22 mouse cellular contexts compared by ENCODE assay signal in the genomic region with DNA sequence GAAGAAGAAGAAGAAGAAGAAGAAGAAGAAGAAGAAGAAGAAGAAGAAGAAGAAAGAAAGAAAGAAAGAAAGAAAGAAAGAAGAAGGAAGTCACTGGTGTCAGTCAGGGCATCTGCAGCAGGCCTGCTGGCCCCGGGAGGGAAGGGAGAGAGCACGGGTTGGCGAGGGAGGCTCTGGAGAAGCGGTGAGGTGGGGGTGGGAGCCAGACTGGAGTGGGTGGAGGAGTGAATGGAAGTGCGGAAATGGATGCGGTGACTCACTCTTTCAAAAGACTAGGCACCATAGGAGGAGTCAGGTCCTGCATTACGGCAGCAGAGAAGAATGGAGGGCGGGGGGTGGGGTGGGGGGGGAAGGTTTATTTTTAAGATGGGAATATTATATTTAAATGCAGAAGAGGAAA. TPM values are rescaled to one million over a fixed set of nuclear protein-coding genes. Genes with fewer than 3 reads are reported as not detected.
DNase-seq lines count a peak whose midpoint lies in the region; ATAC-seq and TF ChIP-seq lines count a peak whose summit lies in the region.
"Had no signal": no experiment of that assay in that cellular context is flagged by ENCODE, and none has a peak within 500 bp of the region (broad histone marks: within the 10 kb centered on the region; RNA-seq: fewer than 3 reads in every experiment).

No protein-coding gene starts in this region.

- H3K36me3 ChIP-seq in heart, postnatal 0 days (replicated peaks; ENCODE audit: control insufficient read depth, insufficient read depth, low read length): no peaks in the 10 kb centered on the region
- H3K36me3 ChIP-seq in heart, embryonic 12.5 days: no peaks in the 10 kb centered on the region
- H3K36me3 ChIP-seq in midbrain, embryonic 14.5 days (ENCODE audit: control insufficient read depth, insufficient read depth, low read length): no peaks in the 10 kb centered on the region
- H3K36me3 ChIP-seq: embryonic facial prominence, embryonic 13.5 days; hindbrain, embryonic 12.5 days; intestine, embryonic 15.5 days; liver, embryonic 13.5 days; midbrain, embryonic 13.5 days; neural tube, embryonic 13.5 days had no signal

- no peaks in the 10 kb centered on the region for H3K27me3 ChIP-seq in heart, postnatal 0 days (ENCODE audit: control insufficient read depth, insufficient read depth, low read length)
- no peaks in the 10 kb centered on the region for H3K27me3 ChIP-seq in heart, embryonic 12.5 days (replicated peaks)
- no peaks in the 10 kb centered on the region for H3K27me3 ChIP-seq in midbrain, embryonic 14.5 days (ENCODE audit: control insufficient read depth, insufficient read depth, low read length)
- H3K27me3 ChIP-seq: embryonic facial prominence, embryonic 13.5 days; hindbrain, embryonic 12.5 days; intestine, embryonic 15.5 days; midbrain, embryonic 13.5 days; neural tube, embryonic 13.5 days had no signal

- no peak overlapping the region for H3K9ac ChIP-seq in heart, postnatal 0 days (replicated peaks; ENCODE audit: low read depth, low read length)
- no peak overlapping the region for H3K9ac ChIP-seq in heart, embryonic 12.5 days
- H3K9ac ChIP-seq in midbrain, embryonic 14.5 days (replicated peaks; ENCODE audit: low read length): no peak overlapping the region
- H3K9ac ChIP-seq: embryonic facial prominence, embryonic 13.5 days; hindbrain, embryonic 12.5 days; intestine, embryonic 15.5 days; liver, embryonic 13.5 days; midbrain, embryonic 13.5 days; neural tube, embryonic 13.5 days had no signal

- 33% methylated on average over 8 of the region's 8 CpGs for WGBS in heart, postnatal 0 days
- WGBS in heart, embryonic 12.5 days: 48% methylated on average over 8 of the region's 8 CpGs
- 84% methylated on average over 8 of the region's 8 CpGs for WGBS in midbrain, embryonic 14.5 days

- peaks cover 15% of the 10 kb centered on the region for H3K4me1 ChIP-seq in heart, postnatal 0 days (ENCODE audit: control insufficient read depth, insufficient read depth)
- H3K4me1 ChIP-seq in heart, embryonic 12.5 days (replicated peaks): peaks cover 43% of the 10 kb centered on the region
- H3K4me1 ChIP-seq in midbrain, embryonic 14.5 days (ENCODE audit: control insufficient read depth, insufficient read depth, low read length): peaks cover 21% of the 10 kb centered on the region

- no peak overlapping the region for H3K4me3 ChIP-seq in heart, postnatal 0 days (ENCODE audit: low read depth, low read length)
- no peak overlapping the region for H3K4me3 ChIP-seq in heart, embryonic 12.5 days
- H3K4me3 ChIP-seq in midbrain, embryonic 14.5 days (replicated peaks; ENCODE audit: low read depth, low read length): no peak overlapping the region
- H3K4me3 ChIP-seq: embryonic facial prominence, embryonic 13.5 days; hindbrain, embryonic 12.5 days; intestine, embryonic 15.5 days; liver, embryonic 13.5 days; midbrain, embryonic 13.5 days; neural tube, embryonic 13.5 days had no signal

- ATAC-seq in heart, postnatal 0 days (ENCODE audit: insufficient read depth, low read depth): peak; percentile 53; the same call in 1 of the 2 replicates
- ATAC-seq in heart, embryonic 12.5 days (ENCODE audit: insufficient number of reproducible peaks, low FRiP score): no peak
- ATAC-seq in midbrain, embryonic 14.5 days (ENCODE audit: low FRiP score, low TSS enrichment): no peak
- ATAC-seq: activated CD4-positive, CD25-positive, alpha-beta regulatory T cell, adult 4 months; forebrain, embryonic 14.5 days; intestine, embryonic 15.5 days; midbrain, embryonic 13.5 days had no signal

- TF ChIP-seq EP300 in heart, postnatal 0 days (IDR thresholded peaks at IDR 0.05; ENCODE audit: low read depth): no peak

- DNase-seq in heart, postnatal 0 days (ENCODE audit: low spot score): peak; percentile 55
- DNase-seq in lung, postnatal 36 days: peak; percentile 31
- DNase-seq in lung, postnatal 25 days (ENCODE audit: low spot score): no peak
- DNase-seq in fibroblast of lung, adult 2 months (ENCODE audit: low read depth): peak; percentile 74
- peak; percentile 93 for DNase-seq in telencephalon, adult 2 months (ENCODE audit: low read depth, low spot score)
- no peak for DNase-seq in thymus, postnatal 10 days (ENCODE audit: low spot score in 2 of 2)
- no peak for DNase-seq in midbrain, embryonic 14.5 days
- DNase-seq: B cell, adult 2 months; cerebellum, adult 11-12 months; gastrocnemius, postnatal 10 days; liver, embryonic 13.5 days; retina, postnatal 1 day had no signal

- no peak for TF ChIP-seq CTCF in heart, postnatal 0 days (IDR thresholded peaks at IDR 0.05; ENCODE audit: low read depth)

- no peaks in the 10 kb centered on the region for H3K9me3 ChIP-seq in heart, postnatal 0 days (replicated peaks; ENCODE audit: control insufficient read depth, low read length)
- peaks cover 4% of the 10 kb centered on the region; the same call in 1 of the 2 replicates for H3K9me3 ChIP-seq in heart, embryonic 12.5 days (replicated peaks)
- H3K9me3 ChIP-seq in midbrain, embryonic 14.5 days (ENCODE audit: control insufficient read depth, low read length): no peaks in the 10 kb centered on the region
- H3K9me3 ChIP-seq: embryonic facial prominence, embryonic 13.5 days; hindbrain, embryonic 12.5 days; intestine, embryonic 15.5 days; liver, embryonic 13.5 days; midbrain, embryonic 13.5 days; neural tube, embryonic 13.5 days had no signal

- no peak overlapping the region for H3K4me2 ChIP-seq in heart, postnatal 0 days (ENCODE audit: low read depth, low read length)
- H3K4me2 ChIP-seq in heart, embryonic 12.5 days: no peak overlapping the region
- no peak overlapping the region for H3K4me2 ChIP-seq in midbrain, embryonic 14.5 days (ENCODE audit: low read length)
- H3K4me2 ChIP-seq: embryonic facial prominence, embryonic 13.5 days; hindbrain, embryonic 12.5 days; intestine, embryonic 15.5 days; liver, embryonic 13.5 days; midbrain, embryonic 13.5 days; neural tube, embryonic 13.5 days had no signal

- H3K27ac ChIP-seq in heart, postnatal 0 days (ENCODE audit: low read depth): no peak overlapping the region
- no peak overlapping the region for H3K27ac ChIP-seq in heart, embryonic 12.5 days (ENCODE audit: poor library complexity, severe bottlenecking)
- H3K27ac ChIP-seq in midbrain, embryonic 14.5 days (replicated peaks; ENCODE audit: low read depth, low read length): no peak overlapping the region
- H3K27ac ChIP-seq: embryonic facial prominence, embryonic 13.5 days; hindbrain, embryonic 12.5 days; intestine, embryonic 15.5 days; kidney, postnatal 0 days; liver, embryonic 13.5 days; macrophage; midbrain, embryonic 13.5 days; neural tube, embryonic 13.5 days had no signal

RNA-seq across cellular contexts. Expression of a gene that starts 5.6 kb away (rescaled TPM):
- 2.7 and 4.4 TPM in 2 replicates for total RNA-seq in heart, postnatal 0 days (2014; rRNA removed; ENCODE audit: low replicate concordance)
- 1.6 and 2.2 TPM in 2 replicates for polyA plus RNA-seq in heart, postnatal 0 days (2015; fragmentation: Nextera tagmentation; extraction: Ambion mirVana)
- polyA plus RNA-seq in heart, embryonic 12.5 days (2016; fragmentation: Nextera tagmentation; extraction: Ambion mirVana): 0.76 and 0.91 TPM in 2 replicates
- 3.2 and 3.9 TPM in 2 replicates for polyA plus RNA-seq in midbrain, embryonic 14.5 days (2014; fragmentation: Nextera tagmentation; extraction: Ambion mirVana)

RNA-seq across cellular contexts. Expression of a gene that starts 34.9 kb away (rescaled TPM):
- 36.3 and 43.8 TPM in 2 replicates for total RNA-seq in heart, postnatal 0 days (2014; rRNA removed; ENCODE audit: low replicate concordance)
- polyA plus RNA-seq in heart, postnatal 0 days (2015; fragmentation: Nextera tagmentation; extraction: Ambion mirVana): 50.3 and 51.6 TPM in 2 replicates
- 25.2 and 30.0 TPM in 2 replicates for polyA plus RNA-seq in heart, embryonic 12.5 days (2016; fragmentation: Nextera tagmentation; extraction: Ambion mirVana)
- 56.2 and 64.4 TPM in 2 replicates for polyA plus RNA-seq in midbrain, embryonic 14.5 days (2014; fragmentation: Nextera tagmentation; extraction: Ambion mirVana)

RNA-seq across cellular contexts. Expression of a gene that starts 58.1 kb away (rescaled TPM):
- 10.0 and 54.2 TPM in 2 replicates for total RNA-seq in heart, postnatal 0 days (2014; rRNA removed; ENCODE audit: low replicate concordance)
- polyA plus RNA-seq in heart, postnatal 0 days (2015; fragmentation: Nextera tagmentation; extraction: Ambion mirVana): 21.6 and 22.3 TPM in 2 replicates
- polyA plus RNA-seq in heart, embryonic 12.5 days (2016; fragmentation: Nextera tagmentation; extraction: Ambion mirVana): 15.6 and 17.5 TPM in 2 replicates
- 10.7 and 13.6 TPM in 2 replicates for polyA plus RNA-seq in midbrain, embryonic 14.5 days (2014; fragmentation: Nextera tagmentation; extraction: Ambion mirVana)

Comparison
In these comparisons a context has a peak if more than half of its experiments do, and no peak if none do; other contexts are left out.
1. DNase-seq: peak in heart, postnatal 0 days (single experiment), lung, postnatal 36 days (single experiment), fibroblast of lung, adult 2 months (single experiment) and telencephalon, adult 2 months (single experiment); none in lung, postnatal 25 days (single experiment), thymus, postnatal 10 days (0 of 2) and midbrain, embryonic 14.5 days (single experiment).